Mouse (Mus musculus) small intestine, adult 2 months (tissue): ENCODE measurements around the gene Rpl9. TPM values are rescaled to one million over a fixed set of nuclear protein-coding genes. Genes with fewer than 3 reads are reported as not detected.

Source experiments
- H3K27ac ChIP-seq: fragments of 200-500 bp; 2 replicates; pipeline ENCODE4 v1.5.1; 2012; ENCODE audit warnings: low read depth, low read length, control low read depth, inconsistent platforms; ENCODE audit not compliant: insufficient read depth
- H3K27me3 ChIP-seq: fragments of 200-500 bp; 2 replicates; pipeline ENCODE4 v1.6.1; 2012; ENCODE audit warnings: mild to moderate bottlenecking, moderate library complexity, low read length, inconsistent platforms; ENCODE audit not compliant: control insufficient read depth, insufficient read depth
- H3K36me3 ChIP-seq: fragments of 200-500 bp; 2 replicates; pipeline ENCODE4 v1.6.1; 2012; ENCODE audit warnings: mild to moderate bottlenecking, low read length, control low read depth, inconsistent platforms; ENCODE audit not compliant: control insufficient read depth, insufficient read depth
- H3K4me1 ChIP-seq: fragments of 200-500 bp; 2 replicates; pipeline ENCODE4 v1.6.1; 2012; ENCODE audit warnings: low read length, inconsistent platforms, mixed read lengths; ENCODE audit not compliant: control insufficient read depth, insufficient read depth, insufficient read length
- H3K4me3 ChIP-seq: fragments of 200-500 bp; 2 replicates; pipeline ENCODE4 v1.5.1; 2012; ENCODE audit warnings: low read depth, mild to moderate bottlenecking, control low read depth, inconsistent platforms, low read length, moderate library complexity
- CTCF ChIP-seq: fragments of 200-500 bp; IDR thresholded peaks from 2 replicates; pipeline ENCODE4 v1.5.1; 2012; ENCODE audit warnings: low read depth, mild to moderate bottlenecking, control low read depth, inconsistent platforms, low read length, moderate library complexity, mixed read lengths; ENCODE audit not compliant: insufficient replicate concordance, insufficient read length; ENCODE audit errors: extremely low read depth
- POLR2A ChIP-seq: fragments of 200-500 bp; IDR thresholded peaks from 2 replicates; pipeline ENCODE4 v1.6.1; 2012; ENCODE audit warnings: low read depth, mild to moderate bottlenecking, control low read depth, inconsistent platforms, low read length, moderate library complexity
- WGBS: fragments of 180-500 bp; shearing (Covaris S2); methylation state at CpG from one replicate; pipeline ENCODE4 v1.1.7; 2018; 5-methylcytosine and 5-hydroxymethylcytosine counted together
- polyA plus RNA-seq: library from polyadenylated mRNA; depleted of rRNA; stranded (reverse); fragments of >200 nt; gene quantifications from 2 replicates; pipeline ENCODE4 v1.2.3, GENCODE M21; 2012

Gene Rpl9
- polyA plus RNA-seq, 1 experiment: 62.6 TPM

DNA sequence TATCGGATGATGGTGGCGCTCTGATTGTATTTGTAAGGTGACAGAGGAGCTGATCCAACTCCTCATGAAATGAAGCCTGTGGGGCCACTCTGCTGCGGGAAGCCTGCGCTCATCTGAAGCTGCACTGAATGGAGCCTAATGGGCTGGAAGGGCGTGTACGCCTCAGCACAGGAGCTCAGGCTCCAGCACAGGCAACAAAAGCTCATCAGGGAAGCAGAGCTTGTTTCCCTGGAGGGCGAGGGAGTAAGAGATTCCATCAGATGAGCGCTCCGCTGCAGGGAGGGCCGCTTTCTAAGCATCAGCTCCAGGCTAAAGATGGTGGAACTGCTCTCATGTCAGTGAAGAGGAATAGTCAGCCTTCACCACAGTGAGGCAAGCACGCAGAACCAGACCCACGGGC is 16.7 kb upstream of the Rpl9 start:
- WGBS: 92% methylated on average over 12 of the region's 12 CpGs
- H3K36me3 ChIP-seq: peaks cover 37% of the 10 kb centered on the region
- no peak overlapping the region for H3K27ac ChIP-seq
- no peaks in the 10 kb centered on the region for H3K4me1 ChIP-seq
- H3K27me3 ChIP-seq: no peaks in the 10 kb centered on the region
- TF ChIP-seq POLR2A: no peak
- no peak for TF ChIP-seq CTCF
- no peak overlapping the region for H3K4me3 ChIP-seq

DNA sequence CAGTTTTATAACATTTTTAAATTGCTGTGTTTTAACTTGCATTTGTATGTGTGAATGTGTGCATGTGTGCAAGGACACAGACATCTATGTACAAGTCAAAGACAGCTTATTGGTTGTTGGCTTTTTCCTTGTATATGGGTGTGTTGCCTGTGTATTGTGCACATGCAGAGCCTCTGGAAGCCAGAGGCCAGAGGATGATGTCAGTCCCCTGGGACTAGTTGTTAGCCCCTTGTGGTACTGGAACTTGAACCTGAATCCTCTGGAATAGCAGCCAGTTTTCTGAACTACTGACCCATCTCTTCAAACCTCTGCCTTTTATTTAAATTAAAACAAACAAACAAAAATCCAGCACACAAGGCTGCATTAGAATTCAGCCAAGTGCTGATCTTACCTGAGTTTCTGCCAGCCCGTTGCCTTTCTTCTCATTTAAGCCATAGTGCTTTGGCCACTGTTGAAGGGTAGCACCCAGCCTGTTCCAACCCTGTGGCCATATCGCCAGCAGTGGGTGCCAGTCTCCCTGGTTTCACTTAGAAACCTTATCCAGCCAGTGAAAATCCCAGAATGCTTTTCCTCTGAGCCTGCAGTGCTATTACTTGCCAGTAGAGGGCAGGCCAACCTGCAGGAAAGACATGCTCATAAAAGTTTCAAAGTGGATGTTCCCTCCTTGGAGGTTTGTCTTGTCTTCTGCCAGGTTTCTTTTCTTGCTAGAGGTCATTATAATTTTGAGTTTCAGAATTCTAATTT is 10.2 kb upstream of the Rpl9 start:
- Histone ChIP-seq H3K4me1 (no peaks in the 10 kb centered on the region), H3K27me3 (no peaks in the 10 kb centered on the region), H3K36me3 (peaks cover 51% of the 10 kb centered on the region), H3K4me3 (no peak overlapping the region), H3K27ac (no peak overlapping the region)
- TF ChIP-seq POLR2A (no peak), CTCF (peak; percentile 75; the same call in 1 of the 2 replicates)
- 12% methylated on average over 2 of the region's 2 CpGs for WGBS

DNA sequence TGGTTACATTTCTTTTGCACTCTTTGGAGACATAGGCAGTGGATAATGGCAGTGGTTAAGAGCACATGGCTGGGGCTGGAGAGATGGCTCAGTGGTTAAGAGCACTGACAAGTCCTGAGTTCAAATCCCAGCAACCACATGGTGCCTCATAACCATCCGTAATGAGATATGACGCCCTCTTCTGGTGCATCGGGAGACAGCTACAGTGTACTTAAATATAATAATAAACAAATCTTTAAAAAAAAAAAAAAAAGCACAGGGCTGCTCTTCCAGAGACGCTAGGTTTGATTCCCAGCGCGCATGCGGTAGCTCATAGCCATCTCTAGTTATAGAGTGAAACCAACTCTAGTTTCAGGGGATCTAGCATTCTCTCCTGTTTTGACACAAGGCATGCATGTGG is 3.2 kb upstream of the Rpl9 start:
- Histone ChIP-seq H3K4me3 (no peak overlapping the region), H3K4me1 (peaks cover 4% of the 10 kb centered on the region; the same call in 1 of the 2 replicates), H3K27me3 (no peaks in the 10 kb centered on the region), H3K36me3 (peaks cover 25% of the 10 kb centered on the region), H3K27ac (no peak overlapping the region)
- TF ChIP-seq POLR2A: no peak
- no peak for TF ChIP-seq CTCF
- 91% methylated on average over 7 of the region's 7 CpGs for WGBS

DNA sequence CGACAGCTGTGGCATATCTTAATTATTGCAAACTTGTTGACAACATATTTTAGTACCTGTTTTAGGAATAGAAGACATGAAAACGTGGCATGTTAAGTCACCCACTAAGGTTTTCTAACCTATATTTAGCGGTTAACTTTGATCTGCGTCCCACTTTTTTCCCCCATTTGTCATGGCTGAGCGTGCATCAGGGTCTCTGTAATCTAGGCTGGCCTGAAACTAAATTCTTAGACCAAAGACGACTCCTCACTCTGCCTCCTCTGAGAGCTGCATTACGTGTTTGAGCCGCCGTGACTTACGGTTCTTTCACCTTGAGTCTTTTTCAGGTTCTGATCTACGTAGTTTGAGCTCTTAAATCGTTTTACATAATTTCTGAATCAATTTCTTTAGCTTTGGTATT is 509 bp upstream of the Rpl9 start:
- 2% methylated on average over 12 of the region's 12 CpGs for WGBS
- 0 out of 2 replicates have a peak overlapping the region, but pooled peaks have one; percentile 21 for H3K27ac ChIP-seq
- peak overlapping the region; percentile 76 for H3K4me3 ChIP-seq
- H3K36me3 ChIP-seq: peaks cover 33% of the 10 kb centered on the region
- H3K4me1 ChIP-seq: peaks cover 4% of the 10 kb centered on the region; the same call in 1 of the 2 replicates
- no peak for TF ChIP-seq POLR2A
- H3K27me3 ChIP-seq: no peaks in the 10 kb centered on the region

DNA sequence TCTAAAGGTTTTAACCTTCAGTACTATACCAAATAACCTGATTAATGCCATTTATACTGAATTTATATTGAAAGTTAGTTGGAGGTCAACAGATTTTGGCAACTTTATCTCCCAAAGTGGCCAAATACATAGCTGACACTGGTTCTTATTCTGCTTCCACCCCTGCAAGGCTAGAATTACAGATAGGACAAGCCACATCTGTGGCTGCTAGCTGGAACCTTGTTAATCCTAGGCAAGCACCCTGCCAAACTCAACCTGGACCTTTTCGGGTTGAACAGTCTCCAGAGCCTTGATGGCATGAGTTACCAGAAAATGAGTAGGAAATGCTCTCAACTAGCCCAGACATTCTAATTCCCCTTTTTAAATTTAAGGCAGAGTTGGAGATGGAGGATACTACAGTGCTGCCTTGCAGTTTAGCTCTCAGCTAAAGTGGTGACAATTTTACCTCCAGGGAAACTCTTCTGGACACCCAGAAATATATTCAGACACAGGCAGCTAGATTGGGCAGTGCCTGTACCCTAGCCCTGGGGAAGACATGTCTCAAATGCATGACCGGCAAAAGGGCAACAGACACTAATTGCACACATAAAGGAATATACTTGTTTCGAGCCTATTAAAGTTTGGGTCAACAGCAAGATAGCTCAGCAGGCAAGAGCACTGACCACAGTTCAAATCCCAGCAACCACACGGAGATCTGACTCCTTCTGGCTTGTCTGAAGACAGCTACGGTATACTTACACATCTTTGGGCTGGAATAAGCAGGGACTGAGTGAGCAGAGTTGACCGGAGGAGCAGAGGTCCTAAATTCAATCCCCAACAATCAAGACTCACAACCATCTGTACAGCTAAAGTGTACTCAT is 4.0 kb downstream of the Rpl9 start:
- Histone ChIP-seq H3K27me3 (no peaks in the 10 kb centered on the region), H3K4me1 (peaks cover 4% of the 10 kb centered on the region; the same call in 1 of the 2 replicates), H3K27ac (no peak overlapping the region), H3K36me3 (peaks cover 22% of the 10 kb centered on the region), H3K4me3 (no peak overlapping the region)
- WGBS: 72% methylated on average over 6 of the region's 6 CpGs
- TF ChIP-seq POLR2A (no peak), CTCF (no peak)

DNA sequence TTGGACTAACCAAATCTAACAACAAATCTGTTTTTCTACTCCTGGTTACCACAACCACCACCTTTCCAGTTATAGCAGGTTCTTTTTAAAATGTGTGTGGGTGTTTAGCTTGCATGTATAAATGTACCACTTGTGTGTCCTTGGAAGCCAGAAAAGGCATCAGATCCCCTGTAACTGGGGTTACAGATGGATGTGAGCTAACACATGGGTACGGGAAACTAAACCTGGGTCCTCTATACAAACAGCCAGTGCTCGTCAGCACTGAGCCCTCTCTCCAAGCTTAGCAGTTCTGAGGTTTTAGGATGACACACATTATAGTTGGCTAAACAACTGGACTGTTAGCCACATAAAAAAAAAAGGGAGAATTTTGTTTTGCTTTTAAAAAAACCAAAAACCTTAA is 5.5 kb downstream of the Rpl9 start:
- TF ChIP-seq CTCF (no peak), POLR2A (no peak)
- Histone ChIP-seq H3K27ac (no peak overlapping the region), H3K4me1 (peaks cover 4% of the 10 kb centered on the region; the same call in 1 of the 2 replicates), H3K27me3 (no peaks in the 10 kb centered on the region), H3K4me3 (no peak overlapping the region), H3K36me3 (peaks cover 22% of the 10 kb centered on the region)
- WGBS: 80% methylated on average over 2 of the region's 2 CpGs

DNA sequence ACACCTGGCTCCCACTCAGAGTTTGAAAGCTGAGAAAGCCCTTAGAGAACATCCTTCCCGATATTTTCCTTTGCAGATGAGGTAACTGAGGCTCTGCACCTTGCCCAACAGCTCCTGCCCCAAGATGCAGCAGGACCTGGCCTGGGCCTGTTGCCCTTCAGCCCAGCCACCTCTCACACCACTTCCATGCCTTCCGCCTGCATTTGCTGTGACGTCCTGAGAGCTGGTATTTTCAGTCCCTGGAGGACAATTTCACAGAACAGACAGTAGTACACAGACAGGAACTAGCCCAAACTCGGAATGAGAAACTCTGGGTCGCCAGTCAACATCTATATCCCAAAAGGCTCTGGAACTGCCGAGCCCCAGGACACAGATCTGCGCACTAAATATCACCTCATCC is 16.5 kb downstream of the Rpl9 start:
- Histone ChIP-seq H3K36me3 (no peaks in the 10 kb centered on the region), H3K27ac (no peak overlapping the region), H3K27me3 (no peaks in the 10 kb centered on the region), H3K4me3 (no peak overlapping the region), H3K4me1 (no peaks in the 10 kb centered on the region)
- 86% methylated on average over 7 of the region's 7 CpGs for WGBS
- TF ChIP-seq POLR2A: no peak
- no peak for TF ChIP-seq CTCF
